Mouse (Mus musculus) liver, postnatal 0 days (tissue): ENCODE measurements around the gene Pnldc1.

Source experiments
- CTCF ChIP-seq: sonication (generic); IDR thresholded peaks from 2 replicates; pipeline ENCODE4 v1.5.1; 2016; ENCODE audit warnings: antibody characterized with exemption, low read depth
- EP300 ChIP-seq: IDR thresholded peaks from 2 replicates; pipeline ENCODE4 v1.6.1; 2016; ENCODE audit warnings: antibody characterized with exemption, low read depth, mild to moderate bottlenecking

DNA sequence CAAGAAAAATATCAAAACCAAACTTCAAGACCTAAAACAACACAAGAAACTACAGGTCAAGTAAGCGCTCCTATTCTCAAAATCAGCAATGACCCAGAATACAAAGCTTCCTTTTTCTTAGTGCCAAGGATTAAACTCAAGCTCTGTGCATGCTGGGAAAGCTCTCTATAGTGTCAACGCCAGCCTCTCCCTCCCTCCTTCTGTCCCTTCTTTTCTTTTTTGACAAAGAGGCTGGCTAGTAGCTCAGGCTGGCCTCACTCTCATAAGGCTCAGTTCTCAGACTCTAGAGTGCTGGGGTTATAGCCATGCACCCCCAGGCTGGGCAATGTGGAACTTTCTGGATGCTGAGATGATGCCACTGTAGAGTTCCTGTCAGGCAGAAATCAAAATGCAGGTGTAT is 28.0 kb upstream of the Pnldc1 start:
- no peak for TF ChIP-seq CTCF
- TF ChIP-seq EP300: no peak
